Mouse (Mus musculus): ENCODE data around the gene Wnt3a. TPM values are rescaled to one million over a fixed set of nuclear protein-coding genes. Genes with fewer than 3 reads are reported as not detected.

Wnt3a gene
- polyA plus RNA-seq, 1 experiment: 0.28 TPM

DNA sequence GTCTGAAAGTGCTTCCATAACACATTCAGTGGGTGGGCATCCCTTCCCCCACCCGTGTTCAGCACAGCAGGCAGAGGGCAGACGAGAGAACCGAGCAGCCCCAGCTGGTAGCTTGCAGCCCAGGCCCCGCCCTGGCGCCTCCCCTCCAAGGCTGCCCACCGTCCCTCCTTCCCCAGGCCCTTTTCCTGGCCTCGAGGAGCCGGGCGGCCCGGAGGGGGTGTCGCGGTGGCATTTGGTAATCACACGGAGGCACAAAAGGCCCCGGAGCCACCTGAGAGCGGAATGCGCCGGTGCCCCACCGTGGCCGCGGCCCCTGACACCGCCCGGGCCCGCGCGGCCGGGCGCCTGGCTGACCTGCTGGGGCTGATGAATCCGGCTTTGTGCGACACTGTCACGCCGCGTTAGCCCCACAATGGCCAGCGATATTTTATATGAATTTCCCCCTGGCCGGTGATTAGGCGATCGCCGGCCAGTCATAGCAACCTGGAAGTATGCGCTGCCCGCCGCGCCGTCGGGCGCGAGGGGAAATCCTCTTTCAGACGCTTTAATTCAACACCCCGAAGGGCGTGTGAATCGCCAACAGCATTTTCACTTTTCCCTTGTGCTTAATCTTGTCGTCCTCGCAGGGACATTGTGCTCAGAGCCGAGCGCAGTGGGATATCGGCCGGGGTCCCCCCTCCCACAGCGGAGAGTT, 26.5 kb downstream of the Wnt3a start:
- no peak for DNase-seq
- 4% methylated on average over 56 of the region's 56 CpGs for WGBS
- H3K27ac ChIP-seq (ENCODE audit: control insufficient read depth, insufficient read depth, low read length): no peak overlapping the region

GRCm38 (mm10) chr11:59262308-59262707, 28.2 kb downstream of the Wnt3a start:
- no peak for TF ChIP-seq POLR2A (IDR thresholded peaks at IDR 0.05; ENCODE audit: control insufficient read depth, extremely low read depth, insufficient read depth, low read length, poor library complexity)
- no peak for TF ChIP-seq CTCF (IDR thresholded peaks at IDR 0.05; ENCODE audit: borderline replicate concordance, control insufficient read depth, extremely low read depth, insufficient read depth, low read length, poor library complexity)
- Histone ChIP-seq H3K27me3 (ENCODE audit: control insufficient read depth, insufficient read depth, low read length) (peaks cover 15% of the 10 kb centered on the region), H3K36me3 (ENCODE audit: control insufficient read depth, insufficient read depth, low read length) (no peaks in the 10 kb centered on the region), H3K4me1 (replicated peaks; ENCODE audit: control insufficient read depth, insufficient read depth, low read length) (no peaks in the 10 kb centered on the region), H3K27ac (ENCODE audit: control insufficient read depth, insufficient read depth, low read length) (no peak overlapping the region), H3K4me3 (ENCODE audit: control insufficient read depth, insufficient read depth, low read length) (no peak overlapping the region)
- no peak for DNase-seq

More for the DNA sequence above, 26.5 kb downstream of the Wnt3a start:
- Histone ChIP-seq H3K4me1 (replicated peaks; ENCODE audit: control insufficient read depth, insufficient read depth, low read length) (no peaks in the 10 kb centered on the region), H3K27me3 (ENCODE audit: control insufficient read depth, insufficient read depth, low read length) (peaks cover 15% of the 10 kb centered on the region), H3K4me3 (ENCODE audit: control insufficient read depth, insufficient read depth, low read length) (no peak overlapping the region), H3K36me3 (ENCODE audit: control insufficient read depth, insufficient read depth, low read length) (no peaks in the 10 kb centered on the region)
- TF ChIP-seq CTCF (IDR thresholded peaks at IDR 0.05; ENCODE audit: borderline replicate concordance, control insufficient read depth, extremely low read depth, insufficient read depth, low read length, poor library complexity) (no peak), POLR2A (IDR thresholded peaks at IDR 0.05; ENCODE audit: control insufficient read depth, extremely low read depth, insufficient read depth, low read length, poor library complexity) (no peak)

DNA sequence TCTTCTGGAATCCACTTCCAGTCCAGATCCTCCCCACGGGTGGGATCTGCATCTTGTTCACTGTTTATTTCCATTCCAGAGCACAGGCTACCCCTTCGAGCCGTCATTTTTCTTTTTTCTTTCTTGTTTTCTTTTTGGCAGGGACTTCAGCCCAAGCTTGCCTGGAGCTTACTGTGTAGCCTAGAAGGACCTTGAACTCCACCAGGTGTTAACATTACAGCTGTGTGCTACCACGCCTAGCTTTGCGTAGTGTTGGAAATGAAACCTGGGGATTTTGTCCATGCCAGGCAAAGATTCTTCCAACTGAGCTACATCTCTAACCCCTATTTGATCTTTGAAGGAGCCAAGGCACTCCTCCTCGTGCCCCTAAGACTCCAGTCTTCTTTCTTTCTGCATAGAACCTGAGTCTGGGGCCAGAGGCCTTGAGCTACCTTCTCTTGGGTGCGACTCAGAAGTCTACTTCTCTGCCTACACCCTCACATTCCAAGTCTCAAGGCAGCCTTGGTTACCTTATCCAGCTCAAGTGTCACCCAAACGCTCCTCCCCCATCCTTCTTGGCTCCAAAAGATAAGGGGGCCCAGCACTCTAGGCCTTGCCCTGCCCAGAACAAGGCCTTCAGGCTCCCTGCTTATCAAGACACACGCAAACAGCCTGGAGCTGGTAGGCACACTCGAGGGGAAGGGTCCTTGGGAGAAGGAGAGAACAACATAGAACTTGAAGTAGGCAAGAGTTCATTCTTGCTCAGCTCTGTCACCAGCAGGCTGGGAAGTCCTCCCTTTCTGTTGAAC, 29.7 kb downstream of the Wnt3a start:
- H3K4me3 ChIP-seq (ENCODE audit: control insufficient read depth, insufficient read depth, low read length): no peak overlapping the region
- TF ChIP-seq CTCF (IDR thresholded peaks at IDR 0.05; ENCODE audit: borderline replicate concordance, control insufficient read depth, extremely low read depth, insufficient read depth, low read length, poor library complexity) (no peak), POLR2A (IDR thresholded peaks at IDR 0.05; ENCODE audit: control insufficient read depth, extremely low read depth, insufficient read depth, low read length, poor library complexity) (no peak)
- H3K27me3 ChIP-seq (ENCODE audit: control insufficient read depth, insufficient read depth, low read length): peaks cover 15% of the 10 kb centered on the region
- no peaks in the 10 kb centered on the region for H3K4me1 ChIP-seq (replicated peaks; ENCODE audit: control insufficient read depth, insufficient read depth, low read length)
- H3K27ac ChIP-seq (ENCODE audit: control insufficient read depth, insufficient read depth, low read length): no peak overlapping the region
- 84% methylated on average over 10 of the region's 10 CpGs for WGBS
- no peak for DNase-seq
- H3K36me3 ChIP-seq (ENCODE audit: control insufficient read depth, insufficient read depth, low read length): no peaks in the 10 kb centered on the region

- H3K36me3 ChIP-seq (ENCODE audit: control insufficient read depth, insufficient read depth, low read length): no peaks in the 10 kb centered on the region
- H3K4me1 ChIP-seq (replicated peaks; ENCODE audit: control insufficient read depth, insufficient read depth, low read length): no peaks in the 10 kb centered on the region
- 89% methylated on average over 7 of the region's 7 CpGs for WGBS
- no peak for TF ChIP-seq CTCF (IDR thresholded peaks at IDR 0.05; ENCODE audit: borderline replicate concordance, control insufficient read depth, extremely low read depth, insufficient read depth, low read length, poor library complexity)
- no peak for TF ChIP-seq POLR2A (IDR thresholded peaks at IDR 0.05; ENCODE audit: control insufficient read depth, extremely low read depth, insufficient read depth, low read length, poor library complexity)
- peaks cover 12% of the 10 kb centered on the region for H3K27me3 ChIP-seq (ENCODE audit: control insufficient read depth, insufficient read depth, low read length)
- no peak overlapping the region for H3K4me3 ChIP-seq (ENCODE audit: control insufficient read depth, insufficient read depth, low read length)
- H3K27ac ChIP-seq (ENCODE audit: control insufficient read depth, insufficient read depth, low read length): no peak overlapping the region
- DNase-seq: no peak
Measured at GRCm38 (mm10) chr11:59259647-59260046, 30.9 kb downstream of the Wnt3a start.

DNA sequence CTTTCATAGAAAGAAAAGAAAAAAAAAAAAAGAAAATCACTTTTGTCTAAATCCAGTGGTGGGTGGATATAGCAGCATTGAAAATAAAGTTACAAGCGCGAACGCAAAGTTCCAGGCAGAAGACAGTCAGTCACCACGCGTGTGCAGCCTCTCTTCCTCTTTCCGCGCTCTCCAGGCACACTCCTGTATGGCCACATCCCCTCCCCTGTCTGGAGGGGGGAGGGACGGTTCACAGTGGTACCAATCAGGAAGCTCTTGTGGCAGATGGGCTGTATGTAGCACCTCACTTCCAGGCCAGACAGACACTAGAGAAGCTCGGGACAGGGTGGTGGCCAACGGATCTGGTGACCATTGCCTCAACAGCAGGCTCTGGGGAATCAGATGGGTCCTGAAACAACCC, 42.5 kb downstream of the Wnt3a start:
- Histone ChIP-seq H3K27ac (ENCODE audit: control insufficient read depth, insufficient read depth, low read length) (no peak overlapping the region), H3K27me3 (ENCODE audit: control insufficient read depth, insufficient read depth, low read length) (no peaks in the 10 kb centered on the region), H3K4me1 (replicated peaks; ENCODE audit: control insufficient read depth, insufficient read depth, low read length) (no peaks in the 10 kb centered on the region), H3K4me3 (ENCODE audit: control insufficient read depth, insufficient read depth, low read length) (no peak overlapping the region), H3K36me3 (ENCODE audit: control insufficient read depth, insufficient read depth, low read length) (no peaks in the 10 kb centered on the region)
- no peak for DNase-seq
- WGBS: 6% methylated on average over 10 of the region's 10 CpGs
- TF ChIP-seq POLR2A (IDR thresholded peaks at IDR 0.05; ENCODE audit: control insufficient read depth, extremely low read depth, insufficient read depth, low read length, poor library complexity) (no peak), CTCF (IDR thresholded peaks at IDR 0.05; ENCODE audit: borderline replicate concordance, control insufficient read depth, extremely low read depth, insufficient read depth, low read length, poor library complexity) (no peak)

DNA sequence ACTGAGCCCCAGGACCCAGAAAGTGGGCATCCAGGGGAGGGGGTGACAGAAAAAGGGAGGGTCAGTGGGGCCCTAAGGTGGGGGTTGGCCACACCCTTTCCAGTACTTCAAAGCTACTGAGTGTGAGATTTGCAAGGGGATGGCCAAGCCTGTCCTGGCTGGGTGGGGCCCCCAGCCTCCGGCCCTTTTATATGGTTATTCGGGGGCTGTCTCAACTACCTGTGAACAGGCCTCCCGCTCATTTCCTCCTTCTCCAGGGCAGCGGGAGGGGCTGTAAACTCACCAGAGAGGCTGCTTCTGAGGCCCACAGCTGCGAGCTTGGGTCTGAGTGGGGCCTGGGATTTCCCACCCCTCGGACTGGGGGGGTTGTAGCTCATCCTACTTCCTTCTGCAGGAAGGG, 46.7 kb downstream of the Wnt3a start:
- DNase-seq: no peak
- WGBS: 34% methylated on average over 6 of the region's 6 CpGs

More for the DNA sequence above, 46.7 kb downstream of the Wnt3a start:
- no peaks in the 10 kb centered on the region for H3K36me3 ChIP-seq (ENCODE audit: control insufficient read depth, insufficient read depth, low read length)
- no peak overlapping the region for H3K27ac ChIP-seq (ENCODE audit: control insufficient read depth, insufficient read depth, low read length)
- H3K4me3 ChIP-seq (ENCODE audit: control insufficient read depth, insufficient read depth, low read length): no peak overlapping the region
- no peak for TF ChIP-seq CTCF (IDR thresholded peaks at IDR 0.05; ENCODE audit: borderline replicate concordance, control insufficient read depth, extremely low read depth, insufficient read depth, low read length, poor library complexity)
- no peak for TF ChIP-seq POLR2A (IDR thresholded peaks at IDR 0.05; ENCODE audit: control insufficient read depth, extremely low read depth, insufficient read depth, low read length, poor library complexity)
- no peaks in the 10 kb centered on the region for H3K4me1 ChIP-seq (replicated peaks; ENCODE audit: control insufficient read depth, insufficient read depth, low read length)
- no peaks in the 10 kb centered on the region for H3K27me3 ChIP-seq (ENCODE audit: control insufficient read depth, insufficient read depth, low read length)

Data from thymus, adult 2 months (tissue).